Mouse (Mus musculus): ENCODE results near the gene Kcne3. TPM values are rescaled to one million over a fixed set of nuclear protein-coding genes. Genes with fewer than 3 reads are reported as not detected.
A peak's percentile ranks its signal among the peaks of the same experiment; 100 is the strongest.

Gene Kcne3
- total and polyA plus RNA-seq, 3 experiments = 1.6 to 71.8 (median 21.8) TPM

GRCm38 (mm10) chr7:100159105-100159841, 17.0 kb upstream of the Kcne3 start, which contains the start of gene Lipt2:
TSS of gene Lipt2 (plus strand) at chr7:100159277.
- Histone ChIP-seq H3K36me3 (replicated peaks) (peaks cover 15% of the 10 kb centered on the region), H3K27me3 (ENCODE audit: insufficient read depth, low read length) (peaks cover 9% of the 10 kb centered on the region), H3K9me3 (replicated peaks) (no peaks in the 10 kb centered on the region), H3K4me3 (ENCODE audit: low read depth, low read length) (peak within 1 kb of the TSS; percentile 92), H3K4me1 (ENCODE audit: insufficient read depth, low read depth, low read length) (peaks cover 24% of the 10 kb centered on the region)
- peak; percentile 80 for ATAC-seq (ENCODE audit: extremely low read depth, insufficient number of reproducible peaks, low FRiP score, poor library complexity, severe bottlenecking)
- DNase-seq (ENCODE audit: low spot score) = peak; percentile 96
- no peak for TF ChIP-seq TAL1 (conservative IDR thresholded peaks at IDR 0.05; ENCODE audit: low read depth, low read length)
- TF ChIP-seq GATA2 (IDR thresholded peaks at IDR 0.05; ENCODE audit: borderline replicate concordance, low read depth, low read length) = no peak
- TF ChIP-seq POLR2AphosphoS5 (IDR thresholded peaks at IDR 0.05; ENCODE audit: insufficient replicate concordance, low read depth, low read length) = no peak
- TF ChIP-seq GATA1 (IDR thresholded peaks at IDR 0.05; ENCODE audit: borderline replicate concordance, low read length) = no peak
- TF ChIP-seq CTCF (IDR thresholded peaks at IDR 0.05; ENCODE audit: low read depth, low read length) = no peak

- peaks cover 8% of the 10 kb centered on the region for H3K27me3 ChIP-seq (ENCODE audit: insufficient read depth, low read length)
- H3K4me3 ChIP-seq (ENCODE audit: low read depth, low read length) = peak overlapping the region; percentile 92
- DNase-seq (ENCODE audit: low spot score) (no peak), ATAC-seq (ENCODE audit: extremely low read depth, insufficient number of reproducible peaks, low FRiP score, poor library complexity, severe bottlenecking) (no peak)
- H3K4me1 ChIP-seq (ENCODE audit: insufficient read depth, low read depth, low read length) = peaks cover 24% of the 10 kb centered on the region
- H3K36me3 ChIP-seq (replicated peaks) = peaks cover 15% of the 10 kb centered on the region
- TF ChIP-seq GATA2 (IDR thresholded peaks at IDR 0.05; ENCODE audit: borderline replicate concordance, low read depth, low read length) = no peak
- no peak for TF ChIP-seq CTCF (IDR thresholded peaks at IDR 0.05; ENCODE audit: low read depth, low read length)
- TF ChIP-seq TAL1 (conservative IDR thresholded peaks at IDR 0.05; ENCODE audit: low read depth, low read length) = no peak
- no peak for TF ChIP-seq GATA1 (IDR thresholded peaks at IDR 0.05; ENCODE audit: borderline replicate concordance, low read length)
- TF ChIP-seq POLR2AphosphoS5 (IDR thresholded peaks at IDR 0.05; ENCODE audit: insufficient replicate concordance, low read depth, low read length) = no peak
- H3K9me3 ChIP-seq (replicated peaks) = no peaks in the 10 kb centered on the region
Measured at GRCm38 (mm10) chr7:100160006-100160405, 16.3 kb upstream of the Kcne3 start.

GRCm38 (mm10) chr7:100163506-100163905, 12.8 kb upstream of the Kcne3 start:
- Histone ChIP-seq H3K4me1 (ENCODE audit: insufficient read depth, low read depth, low read length) (peaks cover 21% of the 10 kb centered on the region), H3K27me3 (ENCODE audit: insufficient read depth, low read length) (peaks cover 15% of the 10 kb centered on the region), H3K4me3 (ENCODE audit: low read depth, low read length) (no peak overlapping the region), H3K36me3 (replicated peaks) (peaks cover 15% of the 10 kb centered on the region), H3K9me3 (replicated peaks) (no peaks in the 10 kb centered on the region)
- no peak for ATAC-seq (ENCODE audit: extremely low read depth, insufficient number of reproducible peaks, low FRiP score, poor library complexity, severe bottlenecking)
- DNase-seq (ENCODE audit: low spot score) = no peak
- TF ChIP-seq CTCF (IDR thresholded peaks at IDR 0.05; ENCODE audit: low read depth, low read length) (no peak), GATA2 (IDR thresholded peaks at IDR 0.05; ENCODE audit: borderline replicate concordance, low read depth, low read length) (no peak), POLR2AphosphoS5 (IDR thresholded peaks at IDR 0.05; ENCODE audit: insufficient replicate concordance, low read depth, low read length) (no peak), GATA1 (IDR thresholded peaks at IDR 0.05; ENCODE audit: borderline replicate concordance, low read length) (no peak), TAL1 (conservative IDR thresholded peaks at IDR 0.05; ENCODE audit: low read depth, low read length) (no peak)

- H3K4me3 ChIP-seq (ENCODE audit: low read depth, low read length) = no peak overlapping the region
- TF ChIP-seq CTCF (IDR thresholded peaks at IDR 0.05; ENCODE audit: low read depth, low read length) = no peak
- TF ChIP-seq TAL1 (conservative IDR thresholded peaks at IDR 0.05; ENCODE audit: low read depth, low read length) = no peak
- TF ChIP-seq POLR2AphosphoS5 (IDR thresholded peaks at IDR 0.05; ENCODE audit: insufficient replicate concordance, low read depth, low read length) = no peak
- no peak for TF ChIP-seq GATA2 (IDR thresholded peaks at IDR 0.05; ENCODE audit: borderline replicate concordance, low read depth, low read length)
- DNase-seq (ENCODE audit: low spot score) (no peak), ATAC-seq (ENCODE audit: extremely low read depth, insufficient number of reproducible peaks, low FRiP score, poor library complexity, severe bottlenecking) (no peak)
- H3K36me3 ChIP-seq (replicated peaks) = no peaks in the 10 kb centered on the region
- H3K4me1 ChIP-seq (ENCODE audit: insufficient read depth, low read depth, low read length) = peaks cover 4% of the 10 kb centered on the region
- no peaks in the 10 kb centered on the region for H3K9me3 ChIP-seq (replicated peaks)
- peaks cover 19% of the 10 kb centered on the region for H3K27me3 ChIP-seq (ENCODE audit: insufficient read depth, low read length)
Measured at GRCm38 (mm10) chr7:100168654-100169053, 7.6 kb upstream of the Kcne3 start.

GRCm38 (mm10) chr7:100170756-100171155, 5.5 kb upstream of the Kcne3 start:
- peaks cover 11% of the 10 kb centered on the region for H3K4me1 ChIP-seq (ENCODE audit: insufficient read depth, low read depth, low read length)
- ATAC-seq (ENCODE audit: extremely low read depth, insufficient number of reproducible peaks, low FRiP score, poor library complexity, severe bottlenecking) (no peak), DNase-seq (ENCODE audit: low spot score) (no peak)
- H3K36me3 ChIP-seq (replicated peaks) = no peaks in the 10 kb centered on the region
- H3K27me3 ChIP-seq (ENCODE audit: insufficient read depth, low read length) = peaks cover 19% of the 10 kb centered on the region
- TF ChIP-seq GATA1 (IDR thresholded peaks at IDR 0.05; ENCODE audit: borderline replicate concordance, low read length) (no peak), POLR2AphosphoS5 (IDR thresholded peaks at IDR 0.05; ENCODE audit: insufficient replicate concordance, low read depth, low read length) (no peak), GATA2 (IDR thresholded peaks at IDR 0.05; ENCODE audit: borderline replicate concordance, low read depth, low read length) (no peak), CTCF (IDR thresholded peaks at IDR 0.05; ENCODE audit: low read depth, low read length) (no peak), TAL1 (conservative IDR thresholded peaks at IDR 0.05; ENCODE audit: low read depth, low read length) (no peak)
- H3K4me3 ChIP-seq (ENCODE audit: low read depth, low read length) = no peak overlapping the region
- H3K9me3 ChIP-seq (replicated peaks) = no peaks in the 10 kb centered on the region

- H3K36me3 ChIP-seq (replicated peaks) = peaks cover 33% of the 10 kb centered on the region
- no peak for TF ChIP-seq CTCF (IDR thresholded peaks at IDR 0.05; ENCODE audit: low read depth, low read length)
- DNase-seq (ENCODE audit: low spot score) (peak; percentile 70), ATAC-seq (ENCODE audit: extremely low read depth, insufficient number of reproducible peaks, low FRiP score, poor library complexity, severe bottlenecking) (peak; percentile 84)
- H3K4me1 ChIP-seq (ENCODE audit: insufficient read depth, low read depth, low read length) = peaks cover 78% of the 10 kb centered on the region
- peak overlapping the region; percentile 74 for H3K4me3 ChIP-seq (ENCODE audit: low read depth, low read length)
- no peaks in the 10 kb centered on the region for H3K9me3 ChIP-seq (replicated peaks)
- no peaks in the 10 kb centered on the region for H3K27me3 ChIP-seq (ENCODE audit: insufficient read depth, low read length)
Measured at GRCm38 (mm10) chr7:100178016-100178890, 2.0 kb downstream of the Kcne3 start.
